Mouse (Mus musculus) kidney, postnatal 4 days (tissue): Measurements from ENCODE around the gene Nsdhl.

Experiments
- DNase-seq, 2 experiments: peaks; one replicate each; pipeline ENCODE4 v3.0.0; 2021; ENCODE audit warnings: mixed read lengths in 2 of 2

The Nsdhl gene

DNA sequence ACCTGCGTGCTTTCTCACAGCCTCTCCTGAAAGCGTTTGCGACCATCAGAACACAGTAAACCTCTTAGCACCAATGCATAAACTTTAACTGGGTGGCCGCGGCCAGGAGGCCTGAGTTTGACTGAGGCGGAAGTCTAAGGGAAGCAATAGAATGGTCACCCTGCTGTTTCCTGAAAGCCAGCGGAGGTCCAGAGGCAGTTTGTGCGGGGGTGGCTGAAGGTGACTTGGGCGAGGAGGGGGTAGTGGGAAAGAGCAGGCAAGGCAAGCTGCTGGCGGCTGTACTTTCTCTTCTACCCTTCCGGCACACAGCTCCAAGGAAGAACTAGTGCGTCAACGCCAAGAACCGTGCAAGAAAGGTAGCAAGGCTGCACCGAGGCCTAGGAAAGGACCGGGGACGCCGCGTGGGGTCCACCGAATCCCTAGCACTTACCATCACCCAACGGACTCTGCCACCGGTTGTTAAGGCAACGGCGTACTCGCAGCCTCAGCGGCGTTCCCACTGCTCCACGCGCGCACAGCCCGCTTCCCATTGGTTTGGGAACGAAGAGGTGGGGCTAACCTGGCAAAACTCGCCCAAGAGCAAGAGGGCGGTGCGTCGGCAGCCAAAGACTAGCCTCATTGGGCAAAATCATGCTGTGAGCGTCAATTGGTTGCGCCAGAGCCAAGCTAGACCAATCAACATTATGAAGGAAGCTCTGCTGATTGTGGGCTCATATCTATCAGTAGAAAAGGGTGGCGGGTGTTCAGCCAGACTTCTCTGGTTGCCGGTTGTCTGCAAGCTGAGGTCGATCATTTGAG lies at the start of gene Nsdhl, which contains the start of gene Cetn2:
Gene Nsdhl (plus strand): TSS at position 674 of the 798 bp plus-strand sequence.
Gene Cetn2 (minus strand): TSS at position 528 of the 798 bp plus-strand sequence.
- peak; percentile 85 to 92 for DNase-seq

DNA sequence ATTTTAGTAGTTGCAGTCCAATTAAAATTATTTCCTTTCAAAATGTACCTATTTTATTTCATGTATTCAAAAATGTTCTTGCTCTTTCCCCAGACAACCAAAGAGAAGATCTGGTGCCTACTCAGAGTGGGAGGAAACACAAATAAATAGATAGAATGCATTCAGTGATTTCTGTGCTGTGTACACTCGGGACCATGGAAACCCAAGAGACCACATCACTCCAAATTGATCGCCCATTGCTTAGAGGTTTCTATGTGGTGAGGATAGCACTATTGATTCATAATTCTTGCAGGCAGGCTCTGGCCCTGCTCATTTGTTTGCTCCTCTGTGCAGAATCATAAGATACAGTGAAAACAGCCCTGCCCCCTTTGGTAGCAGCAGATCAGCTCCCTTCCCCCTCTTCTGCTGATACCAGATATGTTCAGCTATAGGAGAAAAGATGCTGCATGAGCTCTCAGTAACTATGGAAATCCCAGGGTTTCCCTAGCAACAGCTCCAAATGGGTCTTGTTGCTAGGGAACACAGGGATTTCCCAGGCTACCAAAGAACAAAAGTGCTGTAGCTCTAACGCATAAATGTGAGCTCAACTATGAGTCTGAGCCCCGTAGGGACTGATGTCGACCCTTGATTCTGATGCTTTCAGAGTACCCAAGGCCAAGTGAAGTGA lies 22.8 kb upstream of the Nsdhl start:
- no peak for DNase-seq

DNA sequence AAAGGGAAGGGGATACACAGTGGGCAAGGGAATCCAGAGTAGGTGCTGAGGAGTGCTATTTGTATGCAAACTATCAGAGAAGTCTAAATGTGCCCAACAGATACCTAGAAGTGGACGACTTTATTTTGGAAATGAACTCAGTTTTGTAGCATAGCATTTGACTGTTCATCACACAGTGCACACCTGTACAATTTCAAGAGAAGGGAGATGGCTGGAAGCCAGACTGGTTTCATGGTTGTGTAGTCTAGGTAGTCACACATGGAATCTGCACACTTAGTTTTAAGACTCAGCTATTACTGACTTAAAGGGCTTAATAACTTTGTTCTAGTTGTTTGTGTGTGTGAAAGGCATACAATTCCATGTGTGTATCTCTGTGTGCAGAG lies 22.3 kb upstream of the Nsdhl start:
- DNase-seq: no peak

DNA sequence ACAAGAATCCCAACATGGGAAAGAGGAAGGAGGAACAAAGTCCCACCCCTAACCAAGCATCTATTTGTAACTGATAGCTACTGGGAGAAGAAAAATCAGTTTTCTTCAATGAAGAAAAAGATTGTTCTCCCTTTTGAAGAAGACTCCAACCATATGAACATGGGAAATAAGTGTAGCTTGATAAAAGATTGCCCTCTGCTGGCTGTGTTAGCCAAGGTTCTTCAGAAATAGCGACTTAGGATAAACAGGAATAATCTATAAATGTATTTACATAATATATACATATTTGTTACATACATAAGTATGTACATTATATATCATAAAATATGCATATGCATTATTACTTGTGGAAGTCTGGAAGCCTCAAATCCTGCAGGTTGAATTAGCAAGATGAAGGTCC lies 15.8 kb upstream of the Nsdhl start:
- no peak for DNase-seq

DNA sequence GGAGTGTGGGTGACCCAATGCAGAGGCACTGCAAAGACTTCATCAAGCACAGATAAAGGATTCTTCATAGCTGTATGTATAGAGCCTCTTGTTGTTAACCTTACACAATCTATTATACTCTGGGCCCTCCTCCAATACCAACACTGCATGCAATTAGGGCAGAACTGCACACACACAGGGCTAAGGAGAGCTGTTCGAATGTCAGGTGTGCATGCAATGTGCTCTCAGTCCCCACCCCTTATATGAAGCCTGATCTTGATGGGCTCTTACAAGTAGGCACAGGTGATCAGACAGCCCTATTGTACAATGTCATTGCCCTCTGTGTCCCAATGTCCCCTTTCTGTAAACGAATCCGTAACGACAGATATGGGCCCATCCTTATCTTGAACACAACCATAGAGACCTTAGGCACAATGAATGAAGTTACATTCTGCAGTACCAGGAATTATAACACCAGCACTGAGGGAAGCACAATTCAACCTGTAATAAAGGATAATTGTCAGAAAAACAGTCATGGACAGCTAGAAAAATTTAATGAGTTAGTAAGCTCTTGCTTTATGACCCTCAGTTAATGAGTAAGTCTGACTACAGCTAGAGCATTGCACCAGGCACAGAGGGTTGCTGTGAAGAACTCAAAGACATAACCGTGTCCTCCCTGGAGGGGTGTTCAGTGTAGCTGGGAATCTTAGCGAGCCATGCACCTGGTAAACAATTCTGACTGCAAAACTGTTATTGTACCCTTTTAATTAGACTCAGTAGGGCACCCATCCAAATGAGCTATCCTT lies 10.5 kb upstream of the Nsdhl start:
- peak in 1 of 2 experiments; percentile 4 for DNase-seq

GRCm38 (mm10) chrX:72908404-72908741 lies 10.0 kb upstream of the Nsdhl start:
- peak; percentile 31 to 55 for DNase-seq

DNA sequence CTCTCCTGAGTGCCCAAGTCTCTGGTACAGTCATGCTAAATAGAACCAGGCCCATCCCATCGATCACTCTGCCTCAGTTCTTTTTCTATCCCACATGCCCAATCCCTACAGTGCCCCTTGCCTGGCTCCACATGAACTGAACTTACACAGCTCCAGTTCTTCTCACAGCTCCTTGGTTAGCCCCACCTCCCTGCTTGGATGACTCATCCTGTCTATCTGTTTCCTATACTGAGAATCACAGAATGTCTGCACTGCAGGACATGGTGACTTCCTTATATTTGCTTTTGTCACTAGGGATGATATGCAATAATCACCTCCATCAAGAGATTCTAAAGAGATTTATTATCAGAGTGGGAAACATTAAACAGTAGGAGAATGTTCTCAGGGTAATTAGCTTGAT lies 6.7 kb upstream of the Nsdhl start:
- no peak for DNase-seq

- no peak for DNase-seq
Observed at GRCm38 (mm10) chrX:72918682-72919059, 314 bp downstream of the Nsdhl start.

DNA sequence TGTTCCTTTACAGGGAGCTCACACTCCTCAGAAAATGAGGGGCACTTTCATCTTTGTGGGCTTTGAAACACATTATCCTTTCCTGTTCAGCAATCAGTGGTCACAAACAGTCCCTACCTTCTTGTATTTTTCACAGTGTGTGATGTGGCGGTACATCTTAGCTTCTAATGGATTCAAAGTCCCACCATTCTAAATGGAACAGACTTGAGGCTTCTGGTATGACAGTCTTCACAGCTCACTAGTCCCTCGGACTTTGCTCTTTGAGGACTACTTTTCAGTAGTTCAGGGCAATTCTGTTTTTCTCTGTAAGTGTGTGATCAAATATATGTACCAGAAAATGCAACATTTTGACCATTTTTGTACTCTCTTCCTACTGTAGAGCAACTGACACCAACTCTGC lies 3.0 kb downstream of the Nsdhl start:
- no peak for DNase-seq

DNA sequence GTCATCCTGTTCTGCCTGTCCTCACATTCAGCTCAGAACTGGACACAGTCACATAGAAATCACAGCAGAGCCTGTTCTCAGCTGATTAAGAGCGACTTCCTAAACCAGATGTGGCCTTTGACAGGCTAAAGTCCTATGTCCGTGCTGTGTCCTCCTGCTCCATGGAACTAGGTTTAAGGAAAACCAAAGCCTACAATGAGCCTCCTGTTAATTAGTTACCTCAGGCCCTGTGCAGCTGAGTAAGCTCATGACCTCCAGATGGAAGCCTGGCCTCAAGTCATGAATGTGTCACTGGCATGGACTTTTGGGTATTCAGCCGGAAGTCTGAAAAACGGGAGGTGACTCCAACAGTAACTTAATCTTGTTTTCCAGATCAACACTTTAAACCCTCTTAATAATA lies 35.1 kb downstream of the Nsdhl start:
- peak in 1 of 2 experiments; percentile 13 for DNase-seq

- no peak for DNase-seq
Observed at GRCm38 (mm10) chrX:72956486-72956885, 38.1 kb downstream of the Nsdhl start.

DNA sequence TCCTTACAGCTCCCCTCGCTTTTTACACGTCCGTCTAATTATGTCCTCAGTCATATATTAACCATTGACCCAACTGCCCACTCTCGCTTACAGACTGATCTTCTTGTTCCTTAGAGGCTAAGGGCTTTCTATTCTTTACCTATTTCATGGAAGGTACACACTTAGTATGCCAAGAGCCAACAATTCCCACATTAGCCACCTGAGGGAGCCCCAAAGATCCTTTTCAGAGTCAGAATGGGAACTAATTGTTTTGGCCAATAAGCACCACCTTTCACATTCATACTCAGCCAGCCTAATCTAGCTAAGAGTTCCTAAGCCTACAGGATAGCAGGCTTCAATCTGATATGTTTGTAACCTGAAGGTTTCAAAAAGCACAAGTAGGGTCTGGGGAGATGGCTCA lies 42.1 kb downstream of the Nsdhl start:
- DNase-seq: peak; percentile 36 to 59

DNA sequence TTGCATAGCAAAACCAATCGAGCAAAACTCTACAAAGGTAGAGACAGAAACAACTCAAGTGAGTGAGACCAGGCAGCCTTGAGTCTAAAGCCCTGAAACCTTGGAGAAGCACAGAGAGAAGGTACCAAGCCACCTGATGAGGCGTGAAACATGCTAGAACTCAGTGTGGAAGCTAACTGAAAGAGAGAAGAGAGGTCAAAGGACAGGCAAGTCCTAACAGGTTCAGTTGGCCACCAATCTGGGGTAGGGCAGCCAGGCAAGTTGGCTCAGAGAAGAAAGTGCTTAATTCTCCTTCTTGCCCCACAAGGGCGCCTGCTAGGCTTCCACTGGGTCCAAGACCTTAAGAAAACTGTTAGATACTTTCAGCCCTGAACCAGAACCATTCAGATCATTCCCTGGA lies 43.2 kb downstream of the Nsdhl start:
- no peak for DNase-seq

GRCm38 (mm10) chrX:72962743-72963142 lies 44.4 kb downstream of the Nsdhl start:
- DNase-seq: no peak

- no peak for DNase-seq
Observed at GRCm38 (mm10) chrX:72982831-72983230, 64.5 kb downstream of the Nsdhl start.

GRCm38 (mm10) chrX:72985607-72986006 lies 67.2 kb downstream of the Nsdhl start:
- DNase-seq: no peak

DNA sequence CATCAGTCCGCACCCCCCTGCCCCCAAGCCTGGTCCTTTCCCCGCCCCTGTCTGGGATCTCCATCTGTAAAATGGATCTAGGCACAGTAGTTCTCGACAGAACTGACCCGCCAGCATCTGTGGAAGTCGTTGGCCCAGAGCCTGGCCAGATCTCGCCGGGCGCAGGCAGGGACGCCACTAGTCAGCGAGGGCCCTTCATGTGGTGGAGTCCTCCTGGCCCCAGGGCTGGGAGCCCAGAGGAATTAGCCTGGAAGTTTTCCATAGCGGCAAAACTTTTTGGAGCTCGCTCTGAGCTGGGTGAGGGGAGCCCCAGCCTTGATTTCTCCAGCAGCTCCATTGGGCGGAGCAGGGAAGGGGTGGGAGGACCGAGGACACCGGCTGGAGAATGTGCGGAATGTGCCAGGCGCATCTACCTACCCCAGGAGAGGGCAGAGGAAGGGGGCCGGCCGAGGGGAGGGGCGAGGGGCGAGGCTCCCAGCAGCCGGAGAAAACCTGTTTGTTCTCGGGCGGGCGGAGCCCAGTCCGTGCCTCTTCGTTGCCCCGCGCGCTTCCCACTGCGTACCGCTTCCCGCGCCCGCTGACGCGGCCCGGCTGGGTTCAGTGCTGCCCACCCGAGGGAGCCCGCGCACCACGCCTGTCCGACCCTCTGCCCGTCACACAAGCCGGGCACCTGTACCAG lies 68.6 kb downstream of the Nsdhl start, which contains the start of gene Zfp185:
Gene Zfp185 (plus strand): TSS at position 499 of the 679 bp plus-strand sequence.
- DNase-seq: peak; percentile 74 to 82

- DNase-seq: no peak
Observed at GRCm38 (mm10) chrX:72987520-72987905, 69.2 kb downstream of the Nsdhl start.

GRCm38 (mm10) chrX:72988431-72988830 lies 70.1 kb downstream of the Nsdhl start:
- peak in 1 of 2 experiments; percentile 14 for DNase-seq

GRCm38 (mm10) chrX:72990581-72990980 lies 72.2 kb downstream of the Nsdhl start:
- DNase-seq: no peak

- no peak for DNase-seq
Observed at GRCm38 (mm10) chrX:72992291-72992919, 74.0 kb downstream of the Nsdhl start.

- no peak for DNase-seq
Observed at GRCm38 (mm10) chrX:72995542-72995941, 77.2 kb downstream of the Nsdhl start.
